Mouse (Mus musculus): ENCODE results near the gene Pknox1. TPM values are rescaled to one million over a fixed set of nuclear protein-coding genes. Genes with fewer than 3 reads are reported as not detected.
"Not testable (repeated sequence)": the region's sequence is repeated elsewhere in the genome, so short reads cannot be mapped to it uniquely, and the experiment has no call there.

Pknox1 gene
- polyA plus RNA-seq, 1 experiment from 2014 or later, result 36.7 TPM

GRCm38 (mm10) chr17:31535871-31536629 is 28.5 kb upstream of the Pknox1 start:
- Histone ChIP-seq H3K4me3 (no peak overlapping the region), H3K4me1 (replicated peaks) (peaks cover 16% of the 10 kb centered on the region), H3K4me2 (peak overlapping the region; percentile 11), H3K27me3 (no peaks in the 10 kb centered on the region), H3K9me3 (no peaks in the 10 kb centered on the region), H3K9ac (no peak overlapping the region), H3K36me3 (peaks cover 9% of the 10 kb centered on the region; the same call in 1 of the 2 replicates), H3K27ac (replicated peaks) (peak overlapping the region; percentile 89)
- peak; percentile 92 for ATAC-seq (ENCODE audit: low FRiP score, low read depth)
- WGBS, result 14% methylated on average over 8 of the region's 8 CpGs

- no peak overlapping the region for H3K4me2 ChIP-seq
- 56% methylated on average over 3 of the region's 3 CpGs for WGBS
- H3K27ac ChIP-seq (replicated peaks), result peak overlapping the region; percentile 57; the same call in 1 of the 2 replicates
- no peaks in the 10 kb centered on the region for H3K9me3 ChIP-seq
- ATAC-seq (ENCODE audit: low FRiP score, low read depth), result no peak
- no peak overlapping the region for H3K4me3 ChIP-seq
- H3K9ac ChIP-seq, result no peak overlapping the region
- peaks cover 26% of the 10 kb centered on the region for H3K4me1 ChIP-seq (replicated peaks)
- H3K36me3 ChIP-seq, result no peaks in the 10 kb centered on the region
- no peaks in the 10 kb centered on the region for H3K27me3 ChIP-seq
Measured at GRCm38 (mm10) chr17:31540101-31540500, 24.4 kb upstream of the Pknox1 start.

GRCm38 (mm10) chr17:31540809-31541459 is 23.6 kb upstream of the Pknox1 start:
- H3K4me3 ChIP-seq, result no peak overlapping the region
- no peaks in the 10 kb centered on the region for H3K36me3 ChIP-seq
- no peak overlapping the region for H3K9ac ChIP-seq
- H3K27me3 ChIP-seq, result no peaks in the 10 kb centered on the region
- ATAC-seq (ENCODE audit: low FRiP score, low read depth), result no peak
- peaks cover 17% of the 10 kb centered on the region for H3K4me1 ChIP-seq (replicated peaks)
- WGBS, result 49% methylated on average over 4 of the region's 4 CpGs
- H3K27ac ChIP-seq (replicated peaks), result peak overlapping the region; percentile 68
- H3K4me2 ChIP-seq, result no peak overlapping the region
- H3K9me3 ChIP-seq, result no peaks in the 10 kb centered on the region

GRCm38 (mm10) chr17:31541460-31541831 is 23.1 kb upstream of the Pknox1 start:
- H3K4me3 ChIP-seq, result no peak overlapping the region
- no peak overlapping the region for H3K4me2 ChIP-seq
- peak overlapping the region; percentile 68 for H3K27ac ChIP-seq (replicated peaks)
- H3K36me3 ChIP-seq, result no peaks in the 10 kb centered on the region
- WGBS, result 17% methylated on average over 6 of the region's 6 CpGs
- peak; percentile 35; the same call in 1 of the 2 replicates for ATAC-seq (ENCODE audit: low FRiP score, low read depth)
- peaks cover 16% of the 10 kb centered on the region for H3K4me1 ChIP-seq (replicated peaks)
- H3K9ac ChIP-seq, result no peak overlapping the region
- no peaks in the 10 kb centered on the region for H3K9me3 ChIP-seq
- no peaks in the 10 kb centered on the region for H3K27me3 ChIP-seq

- Histone ChIP-seq H3K9ac (no peak overlapping the region), H3K4me1 (replicated peaks) (peaks cover 16% of the 10 kb centered on the region), H3K9me3 (no peaks in the 10 kb centered on the region), H3K36me3 (no peaks in the 10 kb centered on the region), H3K4me3 (no peak overlapping the region), H3K4me2 (no peak overlapping the region), H3K27me3 (no peaks in the 10 kb centered on the region), H3K27ac (replicated peaks) (no peak overlapping the region)
- ATAC-seq (ENCODE audit: low FRiP score, low read depth), result no peak
- WGBS, result 18% methylated on average over 6 of the region's 6 CpGs
Measured at GRCm38 (mm10) chr17:31543574-31543973, 21.0 kb upstream of the Pknox1 start.

- Histone ChIP-seq H3K4me3 (no peak overlapping the region), H3K9ac (no peak overlapping the region), H3K27me3 (no peaks in the 10 kb centered on the region), H3K27ac (replicated peaks) (no peak overlapping the region), H3K9me3 (no peaks in the 10 kb centered on the region), H3K4me2 (no peak overlapping the region), H3K36me3 (no peaks in the 10 kb centered on the region), H3K4me1 (replicated peaks) (peaks cover 7% of the 10 kb centered on the region)
- no peak for ATAC-seq (ENCODE audit: low FRiP score, low read depth)
- WGBS, result 86% methylated on average over 9 of the region's 9 CpGs
Measured at GRCm38 (mm10) chr17:31546444-31547196, 17.9 kb upstream of the Pknox1 start.

- Histone ChIP-seq H3K27ac (replicated peaks) (no peak overlapping the region), H3K4me2 (no peak overlapping the region), H3K4me3 (no peak overlapping the region), H3K27me3 (no peaks in the 10 kb centered on the region), H3K4me1 (replicated peaks) (no peaks in the 10 kb centered on the region; the same call in 1 of the 2 replicates), H3K9ac (no peak overlapping the region), H3K9me3 (no peaks in the 10 kb centered on the region), H3K36me3 (no peaks in the 10 kb centered on the region)
- ATAC-seq (ENCODE audit: low FRiP score, low read depth), result no peak
- 63% methylated on average over 3 of the region's 3 CpGs for WGBS
Measured at GRCm38 (mm10) chr17:31547974-31548373, 16.6 kb upstream of the Pknox1 start.

- no peak overlapping the region for H3K9ac ChIP-seq
- no peak overlapping the region for H3K4me2 ChIP-seq
- H3K27me3 ChIP-seq, result no peaks in the 10 kb centered on the region
- no peak overlapping the region for H3K4me3 ChIP-seq
- 55% methylated on average over 8 of the region's 8 CpGs for WGBS
- no peaks in the 10 kb centered on the region for H3K9me3 ChIP-seq
- H3K4me1 ChIP-seq (replicated peaks), result no peaks in the 10 kb centered on the region
- H3K27ac ChIP-seq (replicated peaks), result no peak overlapping the region
- no peak for ATAC-seq (ENCODE audit: low FRiP score, low read depth)
- H3K36me3 ChIP-seq, result no peaks in the 10 kb centered on the region
Measured at GRCm38 (mm10) chr17:31549389-31549788, 15.1 kb upstream of the Pknox1 start.

- H3K4me2 ChIP-seq; H3K9ac ChIP-seq; H3K27ac ChIP-seq (replicated peaks); ATAC-seq (ENCODE audit: low FRiP score, low read depth); H3K27me3 ChIP-seq; H3K4me3 ChIP-seq; H3K36me3 ChIP-seq; H3K9me3 ChIP-seq; H3K4me1 ChIP-seq (replicated peaks): not testable (repeated sequence)
- WGBS, result 94% methylated on average over 23 of the region's 23 CpGs
Measured at GRCm38 (mm10) chr17:31552601-31553000, 11.9 kb upstream of the Pknox1 start.

- Histone ChIP-seq H3K36me3 (no peaks in the 10 kb centered on the region), H3K4me3 (no peak overlapping the region), H3K27ac (replicated peaks) (0 out of 2 replicates have a peak overlapping the region, but pooled peaks have one; percentile 22), H3K27me3 (no peaks in the 10 kb centered on the region), H3K9me3 (no peaks in the 10 kb centered on the region), H3K4me1 (replicated peaks) (peaks cover 14% of the 10 kb centered on the region), H3K4me2 (no peak overlapping the region), H3K9ac (no peak overlapping the region)
- ATAC-seq (ENCODE audit: low FRiP score, low read depth), result no peak
- WGBS, result 73% methylated on average over 4 of the region's 4 CpGs
Measured at GRCm38 (mm10) chr17:31556253-31556652, 8.3 kb upstream of the Pknox1 start.

GRCm38 (mm10) chr17:31557124-31557880 is 7.2 kb upstream of the Pknox1 start:
- Histone ChIP-seq H3K27me3 (no peaks in the 10 kb centered on the region), H3K9ac (no peak overlapping the region), H3K4me3 (no peak overlapping the region), H3K36me3 (no peaks in the 10 kb centered on the region), H3K9me3 (no peaks in the 10 kb centered on the region), H3K4me1 (replicated peaks) (peaks cover 14% of the 10 kb centered on the region), H3K27ac (replicated peaks) (peak overlapping the region; percentile 31), H3K4me2 (no peak overlapping the region)
- ATAC-seq (ENCODE audit: low FRiP score, low read depth), result peak; percentile 61
- 44% methylated on average over 11 of the region's 11 CpGs for WGBS
